Mouse (Mus musculus) hindbrain, embryonic 16.5 days (tissue): ENCODE measurements around the gene Erg. TPM values are rescaled to one million over a fixed set of nuclear protein-coding genes. Genes with fewer than 3 reads are reported as not detected.

Experiments
- ATAC-seq: fragments of 200-750 bp; cut with Nextera tagmentation; 2 replicates; pipeline ENCODE4 v1.8.0; 2017; ENCODE audit warnings: moderate TSS enrichment, moderate library complexity
- H3K27ac ChIP-seq: fragments of 300-500 bp; sonication (generic); 2 replicates; pipeline ENCODE4 v1.5.1; 2014; ENCODE audit warnings: low read depth, mild to moderate bottlenecking, control low read depth, low read length, moderate library complexity
- H3K27me3 ChIP-seq: fragments of 300-500 bp; sonication (generic); replicated peaks from 2 replicates; pipeline ENCODE4 v1.6.1; 2014; ENCODE audit warnings: low read length; ENCODE audit not compliant: control insufficient read depth, insufficient read depth
- H3K36me3 ChIP-seq: fragments of 300-500 bp; sonication (generic); 2 replicates; pipeline ENCODE4 v1.6.1; 2014; ENCODE audit warnings: mild to moderate bottlenecking, low read length, moderate library complexity, mixed read lengths; ENCODE audit not compliant: control insufficient read depth, insufficient read depth
- H3K4me1 ChIP-seq: fragments of 300-500 bp; sonication (generic); 2 replicates; pipeline ENCODE4 v1.6.1; 2014; ENCODE audit warnings: low read depth, low read length; ENCODE audit not compliant: control insufficient read depth, insufficient read depth
- H3K4me2 ChIP-seq: fragments of 300-500 bp; sonication (generic); 2 replicates; pipeline ENCODE4 v1.6.1; 2014; ENCODE audit warnings: mild to moderate bottlenecking, low read length, control low read depth, moderate library complexity
- H3K4me3 ChIP-seq: fragments of 300-500 bp; sonication (generic); 2 replicates; pipeline ENCODE4 v1.5.1; 2014; ENCODE audit warnings: mild to moderate bottlenecking, low read length, control low read depth, moderate library complexity
- H3K9ac ChIP-seq: fragments of 300-500 bp; sonication (generic); 2 replicates; pipeline ENCODE4 v1.6.1; 2014; ENCODE audit warnings: low read depth, mild to moderate bottlenecking, control low read depth, low read length, moderate library complexity
- H3K9me3 ChIP-seq: fragments of 300-500 bp; sonication (generic); 2 replicates; pipeline ENCODE4 v1.6.1; 2014; ENCODE audit warnings: mild to moderate bottlenecking, low read length, moderate library complexity; ENCODE audit not compliant: control insufficient read depth
- WGBS: fragments of 180-500 bp; shearing (Covaris S2); extraction: QIAGEN DNeasy Blood & Tissue Kit; methylation state at CpG from one replicate; pipeline ENCODE4 v1.1.7; 2014; 5-methylcytosine and 5-hydroxymethylcytosine counted together
- polyA plus RNA-seq: library from polyadenylated mRNA; unstranded; fragments of >200 nt; fragmentation: Nextera tagmentation; extraction: Ambion mirVana; gene quantifications from 2 replicates; pipeline ENCODE4 v1.2.1, GENCODE M21; 2015

The Erg gene
- polyA plus RNA-seq, 1 experiment from 2014 or later = 1.8 TPM

DNA sequence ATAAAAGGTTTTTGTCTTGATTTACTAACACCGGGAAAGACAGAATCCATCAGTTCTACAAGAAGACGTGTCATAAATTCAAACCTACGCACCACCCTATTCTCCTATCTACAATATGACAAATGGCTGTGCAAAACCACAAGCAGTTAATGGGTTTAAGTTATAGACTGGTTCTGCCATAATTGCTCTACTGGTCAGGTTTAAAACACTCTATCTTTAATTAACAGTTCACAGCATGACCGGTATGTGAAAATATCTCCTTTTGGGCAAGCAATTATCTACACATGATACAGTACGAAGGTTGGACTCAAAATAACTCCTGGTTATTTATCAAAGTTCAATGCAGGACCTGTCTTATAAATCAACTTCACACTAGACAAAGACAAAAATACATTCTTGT is 107.8 kb downstream of the Erg start:
- Histone ChIP-seq H3K9ac (no peak overlapping the region), H3K4me1 (no peaks in the 10 kb centered on the region), H3K4me2 (no peak overlapping the region), H3K27me3 (no peaks in the 10 kb centered on the region), H3K4me3 (no peak overlapping the region), H3K36me3 (no peaks in the 10 kb centered on the region), H3K27ac (no peak overlapping the region), H3K9me3 (no peaks in the 10 kb centered on the region)
- no peak for ATAC-seq
- WGBS = 79% methylated on average over 5 of the region's 5 CpGs

DNA sequence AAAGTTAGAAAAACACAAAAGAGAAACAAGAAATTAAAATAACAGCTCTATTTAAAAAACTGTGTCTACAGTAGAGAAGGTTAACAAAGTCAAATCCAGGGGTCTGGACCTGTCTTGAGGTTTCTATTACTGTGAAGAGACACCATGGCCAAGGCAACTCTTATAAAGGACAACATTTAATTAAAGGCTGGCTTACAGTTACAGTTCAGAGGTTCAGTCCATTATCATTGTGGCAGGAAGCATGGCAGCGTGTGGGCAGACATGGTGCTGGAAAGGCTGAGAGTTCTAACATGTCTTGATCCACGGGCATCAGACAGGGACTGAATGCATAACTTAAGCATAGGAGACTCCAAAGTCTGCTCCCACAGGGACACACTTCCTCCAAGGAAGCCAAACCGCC is 111.4 kb downstream of the Erg start:
- Histone ChIP-seq H3K4me1 (no peaks in the 10 kb centered on the region), H3K27ac (no peak overlapping the region), H3K4me3 (no peak overlapping the region), H3K27me3 (no peaks in the 10 kb centered on the region), H3K9ac (no peak overlapping the region), H3K4me2 (no peak overlapping the region), H3K9me3 (no peaks in the 10 kb centered on the region), H3K36me3 (no peaks in the 10 kb centered on the region)
- WGBS = 88% methylated on average over 3 of the region's 3 CpGs
- no peak for ATAC-seq

DNA sequence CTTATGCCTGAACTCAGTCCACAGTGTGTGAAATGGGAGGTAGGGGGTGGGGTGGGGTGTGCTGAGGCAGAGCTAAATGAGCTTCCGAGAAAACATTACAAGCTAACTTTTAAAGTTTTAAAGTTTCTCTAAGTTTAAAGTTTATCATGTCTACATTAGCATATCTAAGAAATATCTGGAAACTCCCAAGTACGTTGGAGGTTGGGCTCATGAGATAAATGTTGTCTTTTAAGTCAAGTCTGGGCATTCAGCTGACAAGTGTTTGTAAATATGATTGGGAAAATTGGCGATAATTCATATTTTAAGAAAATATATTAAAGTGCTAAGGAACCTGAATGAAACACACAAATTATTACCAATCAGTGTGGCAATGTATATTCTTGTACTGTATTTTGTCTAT is 112.4 kb downstream of the Erg start:
- Histone ChIP-seq H3K4me3 (no peak overlapping the region), H3K4me2 (no peak overlapping the region), H3K36me3 (no peaks in the 10 kb centered on the region), H3K4me1 (no peaks in the 10 kb centered on the region), H3K27ac (no peak overlapping the region), H3K9ac (no peak overlapping the region), H3K27me3 (no peaks in the 10 kb centered on the region), H3K9me3 (no peaks in the 10 kb centered on the region)
- 92% methylated on average over 3 of the region's 3 CpGs for WGBS
- ATAC-seq = no peak

DNA sequence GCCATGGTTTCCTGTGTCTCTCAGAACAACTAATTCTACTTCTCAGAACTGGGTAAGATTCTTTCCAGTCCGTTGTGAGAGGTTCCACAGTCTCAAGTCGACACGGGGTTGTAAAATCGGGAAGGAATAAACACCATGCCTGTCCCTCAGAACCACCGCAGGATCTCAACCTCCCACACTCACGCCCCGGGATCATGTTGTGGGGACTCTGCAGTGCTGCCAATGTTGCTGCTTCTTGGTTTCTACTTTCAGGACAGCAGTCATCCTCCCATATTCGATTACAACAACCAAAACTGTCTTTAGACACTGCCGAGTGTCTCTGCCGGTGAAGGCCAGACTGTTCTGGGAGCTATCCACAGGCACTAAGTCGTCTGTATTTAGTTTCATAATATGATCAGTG is 113.6 kb downstream of the Erg start:
- Histone ChIP-seq H3K4me1 (no peaks in the 10 kb centered on the region), H3K36me3 (no peaks in the 10 kb centered on the region), H3K9ac (no peak overlapping the region), H3K4me2 (no peak overlapping the region), H3K4me3 (no peak overlapping the region), H3K9me3 (no peaks in the 10 kb centered on the region), H3K27ac (no peak overlapping the region), H3K27me3 (no peaks in the 10 kb centered on the region)
- 93% methylated on average over 11 of the region's 11 CpGs for WGBS
- no peak for ATAC-seq

DNA sequence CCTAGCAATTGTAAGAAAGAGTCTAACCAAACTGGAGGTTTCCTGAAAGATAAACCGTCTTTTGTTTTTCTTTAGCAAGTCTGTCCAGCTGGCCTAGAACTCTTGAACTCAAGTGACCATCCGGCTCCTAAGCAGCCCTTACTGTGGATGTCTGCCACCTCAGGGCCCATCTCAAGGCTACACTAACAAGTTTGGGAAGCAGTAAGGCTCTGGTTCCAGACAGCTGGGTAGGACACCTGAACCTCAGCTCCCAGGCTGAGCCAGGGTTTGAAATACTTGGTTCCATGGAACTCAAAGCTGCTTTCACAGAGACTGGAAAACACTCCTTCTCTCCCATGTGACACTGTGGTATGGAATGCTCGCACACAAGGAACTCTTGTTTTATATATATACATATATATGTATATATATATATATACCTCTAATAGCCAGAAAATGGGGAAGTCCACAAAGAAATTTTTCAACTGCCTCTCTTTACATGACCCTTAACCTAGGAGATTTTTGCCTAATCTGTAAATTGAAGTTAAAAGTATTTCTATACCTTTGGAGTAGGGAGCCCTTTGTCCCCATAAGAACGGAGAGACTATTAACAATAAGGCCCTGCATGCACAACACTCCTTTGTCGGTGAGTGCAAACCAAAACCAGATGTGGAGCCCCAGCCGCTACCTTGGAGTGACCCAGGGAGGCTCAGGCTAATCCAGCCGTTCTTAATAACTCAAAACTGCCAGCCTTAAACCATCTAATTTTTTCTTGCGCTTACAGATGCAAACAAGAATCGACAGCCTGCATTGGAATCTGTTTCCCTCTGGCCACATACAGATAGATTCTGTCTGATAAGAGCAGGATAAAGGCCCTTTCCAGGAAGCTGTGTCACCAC is 116.9 kb downstream of the Erg start:
- Histone ChIP-seq H3K9me3 (no peaks in the 10 kb centered on the region), H3K9ac (no peak overlapping the region), H3K4me2 (no peak overlapping the region), H3K4me1 (no peaks in the 10 kb centered on the region), H3K27me3 (no peaks in the 10 kb centered on the region), H3K27ac (no peak overlapping the region), H3K4me3 (no peak overlapping the region), H3K36me3 (no peaks in the 10 kb centered on the region)
- no peak for ATAC-seq
- 76% methylated on average over 9 of the region's 9 CpGs for WGBS

DNA sequence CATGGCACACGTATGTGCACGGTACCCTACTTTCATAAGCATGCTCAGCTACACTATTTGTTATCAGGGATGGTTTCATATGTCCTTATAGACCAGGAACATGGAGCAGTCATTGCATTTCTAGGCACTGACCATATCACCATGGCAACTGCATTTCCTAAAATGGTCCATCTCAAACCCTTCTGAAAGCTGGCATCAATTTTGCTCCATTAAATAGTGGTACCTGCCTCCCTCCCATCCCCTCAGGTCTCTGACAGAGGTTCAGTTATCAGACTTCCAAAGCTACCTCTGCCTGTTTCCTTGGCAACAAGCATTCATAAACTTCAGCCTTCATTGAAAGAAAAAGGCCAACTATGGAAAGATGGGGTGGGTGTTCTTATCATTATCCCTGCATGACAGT is 118.5 kb downstream of the Erg start:
- no peaks in the 10 kb centered on the region for H3K4me1 ChIP-seq
- H3K4me2 ChIP-seq = no peak overlapping the region

DNA sequence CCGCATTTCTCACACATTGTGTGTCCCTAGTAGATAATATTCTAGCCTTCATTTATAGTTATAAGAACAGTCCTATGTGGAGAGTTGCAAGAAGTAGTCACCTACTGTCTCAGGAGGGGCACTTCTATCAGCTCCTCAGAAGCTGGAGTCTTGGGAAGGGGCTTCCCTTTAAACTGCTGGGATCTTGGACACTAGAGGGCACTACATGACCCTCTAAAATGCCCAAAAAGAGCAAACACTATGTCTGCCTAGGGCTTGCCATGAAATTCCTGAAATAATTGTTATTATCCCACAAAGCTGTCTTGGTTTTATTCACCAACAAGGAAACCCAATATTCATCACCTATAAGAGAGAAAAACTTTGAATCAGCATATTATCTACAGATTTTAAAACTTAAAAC is 119.8 kb downstream of the Erg start:
- WGBS = 91% methylated on average over 1 of the region's 1 CpGs
- peak; percentile 81 for ATAC-seq

More for the DNA sequence above, 118.5 kb downstream of the Erg start:
- Histone ChIP-seq H3K9ac (no peak overlapping the region), H3K27me3 (no peaks in the 10 kb centered on the region), H3K9me3 (no peaks in the 10 kb centered on the region), H3K27ac (no peak overlapping the region), H3K36me3 (no peaks in the 10 kb centered on the region), H3K4me3 (no peak overlapping the region)
- ATAC-seq = peak; percentile 24; the same call in 1 of the 2 replicates
- WGBS = 88% methylated on average over 2 of the region's 2 CpGs

DNA sequence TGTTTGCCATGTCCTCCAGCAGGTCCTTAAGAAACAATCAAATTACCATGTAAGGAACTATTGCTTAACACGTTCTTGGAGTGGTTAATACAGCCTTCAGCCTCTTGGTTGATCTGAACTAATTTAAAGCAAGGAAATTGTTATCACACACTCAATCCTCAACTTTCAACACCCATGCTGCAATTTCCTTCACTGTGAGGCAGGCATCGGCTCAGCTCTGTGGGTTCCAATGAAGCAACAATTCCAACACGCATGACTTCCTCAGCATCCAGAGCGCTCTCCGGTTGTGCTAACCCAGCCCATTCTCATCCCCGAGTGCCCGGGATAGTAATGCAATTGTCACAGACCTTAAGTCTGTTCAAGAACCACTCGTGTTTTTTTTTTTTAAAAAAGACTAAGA is 121.8 kb downstream of the Erg start:
- H3K27me3 ChIP-seq = no peaks in the 10 kb centered on the region
- H3K4me3 ChIP-seq = no peak overlapping the region
- no peak for ATAC-seq
- no peak overlapping the region for H3K4me2 ChIP-seq
- WGBS = 51% methylated on average over 8 of the region's 8 CpGs
- H3K4me1 ChIP-seq = no peaks in the 10 kb centered on the region
- no peak overlapping the region for H3K27ac ChIP-seq
- H3K9me3 ChIP-seq = no peaks in the 10 kb centered on the region
- H3K36me3 ChIP-seq = no peaks in the 10 kb centered on the region
- H3K9ac ChIP-seq = no peak overlapping the region

More for the DNA sequence above, 119.8 kb downstream of the Erg start:
- H3K4me1 ChIP-seq = no peaks in the 10 kb centered on the region
- H3K27me3 ChIP-seq = no peaks in the 10 kb centered on the region
- H3K9me3 ChIP-seq = no peaks in the 10 kb centered on the region
- H3K27ac ChIP-seq = no peak overlapping the region
- no peak overlapping the region for H3K9ac ChIP-seq
- no peak overlapping the region for H3K4me2 ChIP-seq
- H3K4me3 ChIP-seq = no peak overlapping the region
- H3K36me3 ChIP-seq = no peaks in the 10 kb centered on the region

DNA sequence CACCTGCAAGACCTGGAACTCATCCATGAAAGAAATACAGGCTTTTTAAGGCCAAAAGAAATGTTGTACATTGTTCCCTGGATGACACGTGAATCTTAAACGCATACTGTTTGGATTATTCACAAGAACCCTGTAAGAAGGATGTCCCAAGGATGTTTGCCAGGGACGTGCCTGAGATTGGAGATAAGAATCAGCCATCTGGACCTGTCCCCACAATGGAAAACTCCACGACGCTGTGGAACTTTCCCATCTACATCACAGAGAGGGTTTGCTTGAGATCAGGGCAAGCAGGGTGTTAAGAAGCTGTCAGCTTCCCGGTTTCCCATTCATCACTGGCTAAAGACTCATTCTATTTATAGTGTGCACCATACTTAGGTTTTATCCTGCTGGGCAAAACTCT is 122.6 kb downstream of the Erg start:
- H3K9me3 ChIP-seq = no peaks in the 10 kb centered on the region

More for the DNA sequence above, 122.6 kb downstream of the Erg start:
- Histone ChIP-seq H3K4me3 (no peak overlapping the region), H3K4me1 (no peaks in the 10 kb centered on the region), H3K9ac (no peak overlapping the region), H3K4me2 (no peak overlapping the region), H3K36me3 (no peaks in the 10 kb centered on the region), H3K27ac (no peak overlapping the region), H3K27me3 (no peaks in the 10 kb centered on the region)
- ATAC-seq = no peak
- 53% methylated on average over 6 of the region's 6 CpGs for WGBS
